Mouse (Mus musculus) megakaryocyte, adult 5-6 weeks (primary cell): ENCODE measurements at regions not wholly inside any gene's neighbourhood (a gene's known extent, or its start where the extent isn't known, plus 50 kb on each side); places are given as distances from the start of the nearest gene placed in this dataset.

ENCODE experiments used
- ATAC-seq: 2 replicates; pipeline ENCODE4 v1.8.0; 2016; ENCODE audit warnings: mild to moderate bottlenecking, inconsistent platforms; ENCODE audit not compliant: poor library complexity, severe bottlenecking

DNA sequence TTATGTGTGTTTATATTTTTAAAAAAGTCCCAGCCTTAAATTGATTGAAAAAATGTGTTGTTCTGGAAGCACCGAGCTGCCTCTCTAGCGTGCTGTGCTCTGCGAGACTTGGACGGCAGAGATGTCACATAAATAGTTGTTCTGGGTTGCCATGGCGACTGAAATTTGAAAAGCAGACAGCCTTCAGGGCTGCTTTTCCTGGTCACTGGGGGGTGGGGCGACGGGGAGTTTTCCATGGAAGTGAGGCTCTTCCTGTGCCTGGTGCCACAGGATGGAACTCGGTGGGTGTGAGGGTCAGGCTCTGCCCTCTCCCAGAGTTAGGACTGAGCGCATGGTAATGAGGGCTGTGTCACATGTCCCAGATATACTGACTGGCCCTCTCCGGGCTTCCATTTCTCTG is 84.7 kb upstream of the Gm26897 start:
- no peak for ATAC-seq

DNA sequence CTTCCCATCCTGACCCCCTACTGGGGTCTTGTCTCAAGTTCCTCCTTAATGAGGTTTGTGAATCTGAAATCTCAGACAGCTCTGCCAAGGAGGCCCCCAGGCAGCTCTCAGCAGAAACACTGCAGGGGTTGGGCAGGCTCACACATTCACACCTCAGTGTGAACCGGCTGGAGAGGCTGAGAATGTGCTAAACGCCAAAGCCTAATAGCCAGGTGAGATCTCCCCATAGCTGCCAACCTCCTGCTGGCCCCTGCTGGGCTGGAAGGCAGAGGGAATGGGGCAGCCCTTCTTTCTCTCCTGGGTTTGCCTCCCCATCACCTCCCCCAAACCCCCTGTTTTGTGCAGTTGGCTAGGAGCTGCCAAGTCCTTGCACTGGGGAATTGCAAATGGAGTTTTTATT is 81.3 kb upstream of the Gm26897 start:
- ATAC-seq = no peak

DNA sequence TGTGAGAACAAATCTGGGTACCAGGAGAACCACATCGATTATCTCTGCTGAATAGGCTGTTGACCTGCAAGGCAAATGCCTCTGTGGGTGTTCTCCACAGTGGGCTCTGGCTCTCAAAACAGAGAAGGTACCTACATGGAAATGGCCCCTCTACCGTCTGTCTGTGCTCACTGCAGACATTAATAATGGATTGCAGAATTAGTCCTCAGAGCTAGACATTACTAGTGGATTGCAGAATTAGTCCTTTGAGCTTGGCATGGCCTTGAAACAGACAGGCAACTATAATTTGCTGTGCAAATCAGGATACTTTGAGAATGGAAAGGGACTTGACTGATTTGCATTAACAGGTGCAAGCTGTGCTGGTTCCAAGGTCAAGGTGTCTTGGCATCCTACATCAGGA is 77.3 kb upstream of the Gm26897 start:
- no peak for ATAC-seq

DNA sequence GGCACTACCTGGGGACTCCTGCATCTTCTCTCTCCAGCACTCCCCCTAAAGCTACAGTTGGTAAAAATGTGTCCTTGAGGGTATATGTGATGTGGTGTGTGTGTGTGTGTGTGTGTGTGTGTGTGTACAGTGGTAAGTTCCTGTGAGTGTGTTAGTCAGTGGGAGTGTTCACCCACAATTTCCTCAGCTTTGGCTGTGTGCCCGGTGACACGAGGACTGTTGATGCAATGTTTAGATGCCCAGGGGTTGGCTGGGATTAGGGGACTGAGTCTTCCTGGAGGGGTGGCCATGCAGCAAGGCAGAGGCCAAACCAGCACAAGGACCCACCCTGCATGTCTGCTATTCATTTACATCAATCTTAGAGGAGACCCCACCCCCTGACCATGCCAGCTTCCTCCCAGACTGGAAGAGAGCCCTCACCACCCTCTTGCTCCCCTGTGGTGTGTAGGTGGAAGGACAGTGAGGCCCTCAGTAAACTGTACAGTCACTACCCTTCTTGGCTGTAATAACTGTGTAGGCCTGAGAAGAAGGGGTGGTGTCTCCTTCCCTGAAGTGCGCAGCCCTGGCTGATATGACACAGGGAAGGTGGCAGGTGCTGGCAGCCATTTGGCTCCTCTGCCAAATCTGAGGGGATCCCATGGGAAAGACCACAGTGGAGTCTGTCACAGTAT is 75.8 kb upstream of the Gm26897 start:
- ATAC-seq = no peak

DNA sequence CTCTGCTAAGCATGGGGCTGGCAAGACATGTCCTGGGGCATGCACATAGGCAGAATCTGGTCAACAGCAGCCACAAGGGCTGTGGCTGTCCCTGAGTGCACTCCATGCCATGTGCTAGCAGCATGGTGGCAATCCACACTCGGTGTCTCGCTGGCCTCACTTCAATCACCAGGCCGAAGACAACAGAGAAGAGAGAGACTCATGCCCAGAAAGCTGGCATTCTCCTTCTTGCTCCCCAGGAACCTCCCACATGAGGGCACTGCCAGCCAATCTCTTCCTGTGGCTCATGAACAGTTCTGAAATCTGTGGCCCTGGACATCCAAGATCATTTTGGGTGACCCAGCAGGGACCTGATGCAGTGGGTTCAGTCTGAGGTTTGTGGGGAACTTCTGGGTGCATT is 74.5 kb upstream of the Gm26897 start:
- ATAC-seq = no peak

DNA sequence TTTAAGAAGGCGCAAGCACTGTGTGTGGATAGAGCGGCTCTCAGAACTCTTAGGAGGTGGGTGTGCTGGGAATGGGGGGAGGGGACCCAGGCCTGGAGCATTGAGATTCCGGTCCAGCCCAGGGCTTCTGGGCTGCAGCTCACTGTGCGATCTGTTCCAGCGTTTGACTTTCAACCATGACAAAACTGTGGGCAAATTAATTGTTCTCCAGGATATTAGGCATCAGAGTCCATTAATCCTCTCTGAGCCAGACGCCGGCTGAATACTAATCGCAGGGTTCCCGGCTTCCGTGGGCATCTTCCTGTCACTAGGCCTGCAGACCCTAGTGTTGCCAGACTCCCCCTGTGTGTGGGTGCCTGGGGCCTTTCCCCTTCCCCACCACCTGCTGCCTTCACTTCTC is 73.3 kb upstream of the Gm26897 start:
- ATAC-seq = no peak

DNA sequence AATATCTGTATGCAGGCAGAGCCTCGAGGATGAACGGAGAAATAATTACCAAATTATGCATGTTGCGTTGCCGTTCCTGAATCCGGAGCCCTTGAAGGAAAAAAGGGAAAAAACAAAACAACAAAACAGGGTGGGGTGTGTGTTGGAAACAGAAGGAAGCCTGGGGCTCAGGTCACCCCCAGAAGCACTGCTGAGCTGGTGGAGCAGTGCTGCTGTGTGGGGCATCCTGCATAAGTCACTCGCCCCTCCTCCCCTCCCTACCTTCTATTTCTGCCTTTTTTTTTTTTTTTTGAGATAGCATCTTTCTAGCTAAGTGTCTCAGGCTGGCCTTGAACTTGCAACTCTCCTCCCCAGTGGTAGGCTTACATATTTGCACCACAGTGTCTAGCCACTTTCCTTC is 72.8 kb upstream of the Gm26897 start:
- ATAC-seq = no peak

DNA sequence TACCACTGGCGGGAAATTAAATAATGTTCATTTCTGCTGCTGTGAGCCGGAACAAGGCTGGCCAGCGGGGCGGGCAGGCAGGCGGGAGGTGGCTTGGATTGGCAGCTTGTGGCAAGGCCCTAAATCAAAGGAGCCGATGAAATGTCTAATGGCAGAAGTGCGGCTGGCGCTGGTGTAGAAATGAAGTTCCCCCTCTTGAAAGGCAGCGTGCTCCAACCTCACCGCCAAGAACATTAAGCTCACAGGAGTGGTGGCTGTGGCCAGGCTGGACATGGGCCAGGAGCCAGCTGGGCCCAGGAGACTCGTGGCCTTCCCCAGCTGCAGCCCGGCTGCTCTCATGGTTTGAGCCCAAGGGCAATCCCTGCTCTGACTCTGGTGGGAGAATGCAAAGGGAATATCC is 71.8 kb upstream of the Gm26897 start:
- no peak for ATAC-seq

DNA sequence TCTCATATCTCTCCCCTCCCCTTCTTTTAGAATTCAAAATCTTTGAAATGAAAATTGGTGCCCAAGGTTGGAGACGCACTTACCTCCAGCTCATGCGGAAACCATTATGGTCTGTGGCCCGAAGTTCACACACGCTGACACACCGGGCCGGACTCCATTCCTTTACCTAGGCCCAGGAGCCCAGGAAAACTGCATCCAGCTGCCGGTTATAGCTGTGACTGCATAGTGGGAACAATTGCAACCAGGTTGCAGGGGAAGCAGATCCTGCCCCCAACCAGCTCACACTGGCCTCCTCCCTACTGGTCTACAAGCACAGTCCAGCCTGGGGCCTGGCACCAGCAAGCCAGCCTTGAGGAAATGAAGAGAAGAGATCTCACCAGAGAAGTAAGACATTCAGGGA is 69.9 kb upstream of the Gm26897 start:
- no peak for ATAC-seq

DNA sequence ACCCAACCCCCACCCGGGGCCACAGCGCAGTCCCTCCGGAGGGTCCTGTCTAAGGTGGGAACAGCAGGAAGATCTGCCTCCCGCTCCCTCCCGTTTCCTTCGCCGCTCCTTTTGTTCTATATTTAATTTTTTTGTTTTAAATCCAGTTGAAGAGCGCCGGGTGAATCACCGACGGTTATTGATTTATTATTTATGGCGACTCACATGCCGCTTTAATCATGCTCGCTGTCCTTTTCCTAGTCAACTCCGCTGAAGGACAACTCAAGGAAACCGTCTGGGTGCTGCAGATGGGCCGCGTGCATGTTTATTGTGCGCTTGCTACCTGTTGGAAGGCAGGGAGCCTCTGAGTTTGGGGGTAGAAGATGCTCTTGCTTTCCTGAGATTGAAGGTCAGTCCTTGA is 68.3 kb upstream of the Gm26897 start:
- no peak for ATAC-seq

DNA sequence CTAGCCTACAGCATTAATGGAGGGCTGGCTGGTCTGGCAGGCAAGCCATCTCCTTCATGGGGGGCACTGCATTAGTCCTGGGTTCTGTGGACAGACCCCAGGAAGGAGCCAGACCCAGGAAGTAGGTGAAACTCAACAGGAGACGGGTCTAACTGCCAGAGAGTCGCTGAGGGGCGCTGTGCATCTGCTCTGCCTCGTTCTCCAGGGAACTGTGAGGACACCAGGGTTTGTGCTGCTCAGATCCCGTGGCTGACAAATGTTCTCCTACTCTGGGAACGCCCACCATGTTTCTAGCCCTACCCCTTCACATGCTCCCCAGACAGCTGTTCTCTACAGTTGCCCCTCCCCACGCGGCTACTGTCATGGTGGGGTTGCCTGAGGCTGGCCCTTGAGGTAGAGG is 67.7 kb upstream of the Gm26897 start:
- ATAC-seq = no peak

DNA sequence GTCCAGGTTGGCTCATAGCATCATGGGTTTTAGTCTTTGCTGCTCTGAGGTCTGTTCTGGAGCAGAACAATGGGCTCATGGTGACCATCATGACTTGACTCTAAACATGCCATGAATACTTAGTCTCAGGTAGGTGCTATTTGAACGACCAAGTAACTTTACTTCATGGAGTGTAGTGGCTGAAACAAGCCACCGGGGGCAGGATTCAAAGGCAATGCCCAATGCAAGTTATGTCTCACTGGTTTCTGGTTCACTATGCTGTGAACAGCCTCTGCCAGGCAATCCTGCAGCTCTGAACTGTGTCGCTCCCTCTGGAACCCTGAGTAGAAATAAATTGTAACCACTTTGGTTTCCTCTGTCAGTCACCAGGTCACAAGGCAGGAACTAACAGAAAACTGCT is 65.8 kb upstream of the Gm26897 start:
- ATAC-seq = no peak

DNA sequence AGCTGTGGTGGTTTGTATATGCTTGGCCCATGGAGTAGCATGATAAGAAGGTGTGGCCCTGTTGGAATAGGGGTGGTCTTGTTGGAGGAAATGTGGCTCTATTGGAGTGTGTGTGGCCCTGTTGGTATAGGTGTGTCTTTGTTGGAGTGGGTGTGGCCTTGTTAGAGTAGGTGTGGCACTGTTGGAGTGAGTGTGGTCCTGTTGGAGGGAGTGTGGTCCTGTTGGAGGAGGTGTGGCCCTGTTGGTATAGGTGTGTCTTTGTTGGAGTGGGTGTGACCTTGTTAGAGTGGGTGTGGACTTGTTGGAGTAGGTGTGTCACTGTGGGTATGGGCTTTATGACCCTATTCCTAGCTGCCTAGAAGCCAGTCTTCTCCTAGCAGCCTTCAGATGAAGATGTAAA is 64.6 kb upstream of the Gm26897 start:
- ATAC-seq = no peak

DNA sequence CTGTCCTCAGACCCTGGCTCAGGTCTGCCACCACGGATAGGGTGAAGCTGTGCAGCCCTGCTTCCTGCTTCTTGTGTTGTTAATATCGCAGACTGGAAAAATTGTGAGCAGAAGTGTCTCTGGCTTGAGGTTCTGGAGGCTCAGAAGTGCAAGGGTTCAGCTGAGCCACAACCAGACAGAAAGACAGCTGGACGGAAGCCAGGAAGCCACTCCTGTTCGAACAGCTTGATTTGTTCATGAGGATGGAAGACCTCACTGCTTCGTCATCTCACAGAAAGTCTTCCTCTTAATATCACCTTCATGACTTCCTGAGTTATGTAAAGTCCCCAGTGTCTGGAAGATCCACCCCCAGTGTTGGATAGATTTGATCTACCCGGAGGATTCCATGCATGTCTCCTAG is 62.0 kb upstream of the Gm26897 start:
- no peak for ATAC-seq

DNA sequence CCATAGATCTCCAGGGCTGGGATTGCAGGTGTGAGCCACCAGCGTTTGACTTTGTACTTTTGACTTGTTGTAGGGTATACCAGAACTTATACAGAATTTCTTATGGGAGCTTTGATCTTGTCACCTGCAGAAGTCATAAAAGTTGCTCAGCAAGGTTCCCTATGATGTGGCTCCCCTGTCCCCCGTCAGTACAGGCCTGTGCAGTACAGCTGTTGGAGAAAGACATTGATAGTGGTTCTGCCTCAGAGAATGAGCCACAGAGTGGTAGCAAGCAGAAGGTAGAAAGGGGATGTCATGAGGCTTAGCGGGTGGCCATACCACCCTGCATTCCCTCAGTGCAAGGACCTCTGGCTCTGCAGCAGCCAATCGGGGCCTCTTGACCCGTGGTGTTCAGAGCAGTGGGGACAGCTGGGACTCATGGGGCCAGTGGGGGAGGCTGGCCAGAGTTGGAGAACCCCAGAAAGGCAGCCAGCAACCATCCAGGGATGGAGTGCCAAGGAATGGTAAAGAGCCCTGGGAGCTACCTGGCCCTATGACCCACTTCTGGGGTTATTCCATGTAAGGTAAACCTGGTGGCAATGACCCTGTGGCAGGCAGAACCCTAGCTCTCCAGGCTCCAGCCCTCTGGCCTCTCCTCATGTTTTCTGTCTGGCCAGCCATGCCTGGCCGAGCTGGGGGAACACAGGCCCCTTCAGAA is 58.6 kb upstream of the Gm26897 start:
- no peak for ATAC-seq

DNA sequence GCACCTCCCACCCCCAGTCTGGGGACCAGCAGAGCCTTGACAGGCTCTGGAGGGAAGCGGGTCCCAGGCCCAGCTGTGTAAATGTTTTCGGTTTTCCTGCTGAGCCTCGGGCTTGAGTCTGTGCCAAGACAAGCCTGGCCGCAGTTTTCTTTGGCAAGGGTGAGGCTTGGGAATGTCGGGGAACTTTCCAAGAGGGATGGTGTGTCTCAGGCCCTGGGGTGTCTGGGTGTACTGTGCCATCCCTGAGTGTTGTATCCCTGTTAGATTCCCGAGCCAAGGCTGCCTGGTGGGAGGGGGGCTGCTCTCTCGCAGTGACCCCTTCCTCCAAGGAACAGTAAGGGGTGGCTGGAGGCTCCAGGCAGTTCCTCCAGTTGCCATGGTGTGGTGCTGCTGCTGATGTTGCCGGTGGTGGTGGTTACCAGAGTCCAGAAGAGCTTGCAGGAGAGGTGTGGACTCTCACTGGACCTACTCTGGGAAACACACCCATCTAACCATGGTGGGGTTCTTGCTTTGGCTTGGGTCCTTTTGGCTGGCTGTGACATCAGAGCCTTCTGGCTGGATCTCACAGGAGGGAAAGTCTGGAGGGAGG is 58.0 kb upstream of the Gm26897 start:
- ATAC-seq = no peak

DNA sequence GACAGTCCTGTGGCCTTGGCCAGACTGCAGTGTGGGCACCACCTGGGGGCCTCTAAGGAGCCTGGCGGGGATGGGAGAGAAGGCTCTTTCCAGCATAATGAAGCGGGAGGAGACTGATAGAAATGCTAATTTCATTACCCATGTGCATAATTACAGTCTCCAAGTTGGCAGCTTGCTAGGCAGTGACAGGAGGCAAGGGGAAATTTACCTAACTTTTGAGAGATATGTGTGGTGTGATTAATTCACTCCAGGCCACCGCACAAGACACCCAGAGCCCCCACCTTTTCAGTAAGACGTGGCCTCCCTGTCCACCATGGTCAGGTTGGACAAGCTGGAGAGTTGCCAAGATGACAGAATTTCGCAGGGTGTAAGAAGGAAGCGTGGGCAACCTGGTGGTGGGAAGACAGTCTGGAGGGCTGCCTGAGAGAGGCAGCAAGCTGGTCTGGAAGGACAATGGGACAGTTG is 55.8 kb upstream of the Gm26897 start:
- no peak for ATAC-seq

DNA sequence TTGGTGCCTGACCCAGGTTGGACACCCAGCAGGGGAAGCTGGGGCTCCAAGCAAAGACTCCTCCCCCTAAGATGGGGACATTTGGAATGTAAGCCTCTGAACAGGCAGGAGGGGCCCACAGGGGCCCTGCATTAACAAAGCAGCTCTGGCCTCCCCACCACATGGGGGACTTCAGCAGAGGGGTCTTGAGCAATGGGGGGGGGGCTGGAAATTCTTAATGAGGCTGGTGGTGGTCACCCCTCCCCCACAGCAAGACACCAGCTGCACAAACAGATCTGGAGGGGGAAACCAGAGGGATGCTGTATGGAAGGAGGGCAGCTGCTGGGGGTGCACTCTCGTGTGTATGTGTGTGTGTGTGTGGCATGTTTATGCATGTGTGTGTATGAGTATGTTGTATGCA is 55.2 kb upstream of the Gm26897 start:
- ATAC-seq = no peak

DNA sequence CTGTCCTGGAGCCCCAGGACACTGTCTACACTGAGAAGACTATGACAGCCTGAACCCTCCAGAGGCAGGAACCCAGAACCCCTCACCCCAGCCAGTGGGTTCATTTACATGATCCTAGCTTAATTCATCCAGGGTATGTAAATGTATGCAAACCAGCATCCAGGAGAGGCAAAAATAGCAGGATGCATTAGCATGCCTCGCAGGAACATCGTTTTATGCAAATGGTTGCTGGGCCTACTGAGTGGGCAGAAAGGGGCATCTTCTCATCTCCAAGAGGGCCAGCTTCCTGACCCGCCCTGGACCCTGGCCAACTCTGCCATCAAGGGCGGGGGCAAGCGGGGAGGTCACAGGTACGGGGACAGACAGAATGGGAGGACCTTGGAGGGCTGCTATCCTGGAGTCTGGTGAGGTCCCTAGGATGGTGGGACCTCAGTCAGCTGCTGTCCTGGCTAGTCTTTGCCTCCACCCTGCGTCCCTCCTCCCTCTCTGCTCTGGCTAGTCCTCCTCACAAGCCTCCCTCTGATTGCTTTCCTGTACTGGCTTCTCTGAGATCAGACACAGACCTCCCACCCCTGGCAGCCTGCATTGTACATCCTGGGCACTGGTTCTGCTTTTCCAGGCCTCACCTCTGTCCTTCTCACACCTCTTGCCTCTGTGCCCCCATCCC is 52.2 kb upstream of the Gm26897 start:
- ATAC-seq = no peak

DNA sequence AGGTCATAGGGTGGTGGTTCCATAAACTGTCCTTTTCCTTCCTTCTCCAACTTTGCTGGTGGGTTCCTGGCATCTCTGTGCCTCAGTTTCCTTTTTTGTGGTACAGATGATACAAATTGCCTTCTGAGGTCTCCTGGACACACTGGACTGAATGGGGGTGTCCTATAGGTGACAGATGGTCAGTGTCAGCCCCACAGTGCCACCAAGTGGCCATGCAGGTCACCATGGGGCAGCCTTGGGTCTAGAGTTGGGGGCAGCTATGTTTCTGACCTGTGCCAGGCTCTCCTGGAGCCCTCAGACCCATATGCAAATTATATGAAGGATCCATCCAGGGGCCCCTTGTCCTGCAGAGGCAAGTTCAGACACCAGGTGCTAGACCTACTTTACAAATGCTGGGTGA is 50.8 kb upstream of the Gm26897 start:
- no peak for ATAC-seq
